Mouse (Mus musculus) R1 (cell line): ENCODE results near the gene Cox17.

Experiments used
- DNase-seq: peaks from one replicate; pipeline ENCODE4 v3.0.0-alpha.2; 2018; ENCODE audit warnings: low read depth, low spot score

The Cox17 gene

DNA sequence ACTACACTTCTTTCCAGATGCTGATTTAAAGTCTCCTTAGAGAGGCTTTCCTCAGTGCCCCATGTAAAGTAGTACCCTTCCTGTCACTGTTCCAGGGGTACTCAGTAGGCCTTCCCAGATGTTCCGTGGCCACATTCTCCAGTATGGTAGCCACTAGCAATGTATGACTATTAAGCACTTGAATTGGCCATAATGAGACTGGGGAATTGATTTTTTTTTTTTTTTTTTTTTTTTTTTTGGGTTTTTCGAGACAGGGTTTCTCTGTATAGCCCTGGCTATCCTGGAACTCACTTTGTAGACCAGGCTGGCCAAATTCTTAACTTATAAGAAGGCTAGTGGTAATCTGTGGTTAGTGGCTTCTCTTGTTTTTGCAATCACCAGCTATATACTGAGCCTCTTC is 3.1 kb downstream of the Cox17 start:
- DNase-seq: no peak

GRCm38 (mm10) chr16:38350361-38350855 is 3.6 kb downstream of the Cox17 start:
- no peak for DNase-seq

- DNase-seq: no peak
These were observed 4.1 kb downstream of the Cox17 start for GRCm38 (mm10) chr16:38350939-38351338.

- no peak for DNase-seq
These were observed 5.2 kb downstream of the Cox17 start for GRCm38 (mm10) chr16:38352031-38352430.

DNA sequence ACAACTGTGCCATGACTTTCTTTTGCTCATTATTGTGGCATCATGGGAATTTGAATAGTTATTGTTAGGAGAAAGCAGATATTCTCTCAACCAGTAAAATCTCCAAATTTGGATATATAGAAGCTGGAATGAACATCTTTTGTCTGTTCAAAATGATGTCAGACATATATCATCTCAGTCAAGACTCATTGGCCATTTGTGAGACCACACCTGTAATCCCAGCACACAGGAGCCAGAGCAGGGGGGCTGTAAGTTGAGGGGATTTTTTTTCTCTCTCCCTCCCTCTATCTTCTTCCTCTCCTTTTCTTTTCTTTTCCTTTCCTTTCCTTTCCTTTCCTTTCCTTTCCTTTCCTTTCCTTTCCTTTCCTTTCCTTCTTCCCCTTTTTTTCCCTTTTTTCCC is 6.1 kb downstream of the Cox17 start:
- no peak for DNase-seq

GRCm38 (mm10) chr16:38353642-38354041 is 6.9 kb downstream of the Cox17 start:
- no peak for DNase-seq

DNA sequence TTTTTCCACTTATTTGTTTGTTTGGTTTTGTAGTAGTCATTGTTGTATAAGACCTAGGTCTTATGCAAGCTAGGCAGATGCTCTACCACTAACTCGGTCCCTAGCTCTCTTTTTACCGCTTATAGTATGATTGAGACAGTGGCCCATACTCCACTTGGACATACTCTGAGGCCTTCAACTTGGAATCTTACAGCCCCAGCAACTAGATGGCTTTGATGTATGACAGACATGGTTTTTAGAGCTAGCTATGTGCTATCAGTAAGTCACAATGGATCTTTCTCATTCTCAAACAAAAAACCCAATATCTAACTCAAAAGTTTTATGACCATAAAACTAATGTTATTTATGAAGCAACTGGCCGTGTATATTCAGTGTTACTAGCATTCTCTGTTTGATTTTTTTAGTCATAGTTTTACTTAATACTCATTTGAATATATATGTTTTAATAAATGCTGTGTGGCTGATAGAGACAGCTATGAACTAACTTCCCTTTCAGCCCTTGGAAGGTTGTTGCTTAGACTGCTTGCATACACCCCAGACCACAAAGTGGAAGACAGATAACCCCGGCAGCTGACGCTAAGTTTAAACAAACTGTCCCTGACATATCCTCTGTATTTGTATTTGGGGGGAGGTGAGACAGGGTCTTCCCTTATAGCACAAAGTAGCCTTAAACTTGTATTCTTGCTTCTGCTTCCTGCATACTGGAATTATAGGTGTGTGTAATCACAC is 7.6 kb downstream of the Cox17 start:
- DNase-seq: no peak

DNA sequence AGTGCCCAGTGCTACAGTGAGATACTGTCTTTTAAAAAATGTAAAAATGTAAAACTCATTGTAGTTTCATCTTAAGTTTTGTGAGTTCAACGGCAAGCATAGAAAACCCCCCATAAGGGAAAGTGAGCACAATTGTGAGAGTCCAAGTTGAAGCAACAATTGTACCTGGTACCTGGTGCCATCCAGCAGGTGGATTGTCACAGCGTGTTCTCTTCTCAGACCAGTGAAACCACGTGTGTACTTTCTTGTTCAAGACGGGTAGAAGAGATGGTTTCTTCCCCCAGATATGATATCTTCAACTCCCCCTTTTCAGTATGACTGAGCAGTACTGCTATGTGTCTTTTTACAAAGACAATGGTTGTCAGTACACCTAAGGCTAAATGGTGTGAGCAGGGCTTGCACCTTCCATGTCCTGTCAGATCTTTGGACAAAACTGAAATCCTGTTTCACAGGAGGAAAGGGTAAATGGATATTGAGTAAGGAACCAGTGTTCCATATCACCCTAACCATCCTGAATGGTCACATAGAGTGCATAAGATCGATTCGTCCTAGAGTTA is 11.5 kb downstream of the Cox17 start:
- no peak for DNase-seq

DNA sequence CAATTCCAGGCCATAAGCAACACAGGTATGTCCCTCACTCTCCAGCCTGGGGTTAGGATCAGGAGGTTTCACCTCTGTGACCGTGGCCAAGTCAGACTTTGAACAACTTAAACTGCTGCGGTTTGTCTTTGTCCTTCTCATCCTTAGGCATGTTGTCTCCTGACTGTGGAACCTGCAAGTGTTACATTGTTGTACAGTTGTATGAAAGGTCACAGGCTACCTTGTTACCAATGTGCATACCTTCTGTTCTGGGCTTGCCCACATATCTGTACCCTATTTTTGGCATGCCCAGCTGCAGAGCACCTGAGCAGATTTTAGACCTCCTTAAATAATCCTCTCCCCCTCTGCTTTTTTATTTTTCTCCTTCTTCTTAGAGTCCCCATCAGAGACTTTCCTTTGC is 12.4 kb downstream of the Cox17 start:
- no peak for DNase-seq

DNA sequence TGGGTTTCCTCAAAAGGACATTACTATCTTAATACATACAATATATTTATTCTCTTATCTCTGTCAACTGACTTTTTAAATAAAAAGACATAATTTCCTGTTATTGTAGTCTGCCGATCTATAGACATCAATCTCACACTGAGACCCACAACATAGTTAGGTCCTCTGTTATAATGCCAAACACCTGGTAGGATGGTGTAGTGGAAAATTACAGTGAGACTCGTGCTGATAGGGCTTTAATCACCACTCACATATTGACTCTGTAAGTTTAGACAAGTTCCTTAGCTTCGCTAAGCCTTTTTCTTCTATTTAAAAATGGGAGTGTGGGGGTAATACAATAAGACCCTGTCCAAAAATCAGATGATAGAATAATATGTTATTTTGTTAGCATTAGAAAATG is 13.1 kb downstream of the Cox17 start:
- no peak for DNase-seq

GRCm38 (mm10) chr16:38360317-38360716 is 13.5 kb downstream of the Cox17 start:
- DNase-seq: no peak

- peak; percentile 20 for DNase-seq
These were observed 15.1 kb downstream of the Cox17 start, which contains the start of gene Popdc2 for GRCm38 (mm10) chr16:38361933-38362332. TSS of gene Popdc2 (plus strand) at chr16:38362209.

GRCm38 (mm10) chr16:38362493-38363255 is 15.9 kb downstream of the Cox17 start:
- peak; percentile 21 for DNase-seq

DNA sequence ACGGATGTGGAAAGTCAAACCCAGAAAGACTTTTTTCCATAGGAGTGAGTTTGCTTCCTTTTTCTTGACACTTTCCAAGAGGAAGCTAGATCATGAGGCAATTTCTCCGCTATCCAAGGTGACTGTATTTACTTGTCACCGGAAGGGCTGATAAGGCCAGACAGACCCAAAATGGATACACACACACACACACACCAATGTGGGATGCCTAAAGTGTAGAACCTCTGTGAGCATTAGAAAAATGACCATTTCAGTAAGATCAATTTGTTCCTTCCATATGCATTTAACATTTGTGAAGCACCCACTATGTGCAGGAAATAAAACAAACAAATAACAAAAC is 16.4 kb downstream of the Cox17 start:
- DNase-seq: no peak

DNA sequence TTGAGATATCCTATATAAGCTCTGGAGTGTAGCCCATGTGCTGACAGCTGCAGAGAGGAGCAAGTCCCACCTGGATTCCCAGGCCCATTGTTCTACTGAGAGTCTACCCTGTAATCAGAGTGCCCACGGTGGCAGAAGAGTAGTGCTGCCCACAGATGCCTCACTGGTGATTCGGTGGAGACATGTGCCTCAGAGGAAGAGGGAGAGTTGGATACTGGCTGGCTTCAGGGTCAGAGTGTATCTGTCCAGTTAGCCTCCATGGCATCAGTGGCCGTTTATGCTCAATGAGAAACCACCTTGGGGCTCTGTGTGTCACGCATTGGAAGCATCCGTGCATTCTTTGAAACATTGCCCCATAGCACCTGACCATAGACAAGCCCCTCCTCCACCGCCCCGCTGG is 16.9 kb downstream of the Cox17 start:
- no peak for DNase-seq

DNA sequence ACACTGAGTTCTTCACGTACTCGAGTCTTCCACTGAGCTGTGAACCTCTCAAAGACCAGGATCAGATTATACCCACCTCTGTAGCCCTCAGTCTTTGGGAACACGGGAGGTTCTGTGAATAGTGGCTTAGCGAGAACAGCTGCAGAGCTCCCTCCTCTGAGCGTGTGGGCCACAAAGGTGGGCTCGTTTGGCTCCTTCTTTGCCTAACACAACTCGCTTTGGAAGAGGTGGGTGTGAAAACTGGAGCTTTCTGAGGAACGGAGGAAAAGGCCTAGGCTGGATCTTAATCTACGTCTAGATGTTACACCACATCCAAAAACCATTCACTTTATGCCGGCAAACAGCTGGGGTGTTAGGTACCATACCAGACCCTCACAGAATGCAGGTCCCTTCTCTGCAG is 18.6 kb downstream of the Cox17 start:
- no peak for DNase-seq

GRCm38 (mm10) chr16:38366231-38366630 is 19.4 kb downstream of the Cox17 start:
- DNase-seq: no peak

- no peak for DNase-seq
These were observed 21.5 kb downstream of the Cox17 start for GRCm38 (mm10) chr16:38368336-38368735.

DNA sequence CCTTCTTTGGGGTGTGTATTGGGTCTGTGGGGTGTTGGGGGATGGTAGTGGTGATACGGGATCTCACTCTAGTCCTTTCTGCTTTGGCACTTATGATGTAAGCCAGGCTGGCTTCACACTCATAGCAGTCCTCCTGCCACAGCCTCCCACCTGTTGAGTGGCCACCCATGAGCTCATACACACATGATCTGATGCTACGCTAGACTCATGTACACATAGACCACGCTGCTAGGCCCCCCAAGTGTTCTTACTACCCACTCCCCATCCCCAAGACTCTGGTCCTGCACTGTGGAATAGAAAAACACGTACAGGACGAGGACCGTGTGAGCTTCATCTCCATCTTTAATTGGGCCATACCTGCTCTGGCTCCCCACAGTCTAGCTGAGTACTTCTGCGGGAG is 22.2 kb downstream of the Cox17 start:
- no peak for DNase-seq

DNA sequence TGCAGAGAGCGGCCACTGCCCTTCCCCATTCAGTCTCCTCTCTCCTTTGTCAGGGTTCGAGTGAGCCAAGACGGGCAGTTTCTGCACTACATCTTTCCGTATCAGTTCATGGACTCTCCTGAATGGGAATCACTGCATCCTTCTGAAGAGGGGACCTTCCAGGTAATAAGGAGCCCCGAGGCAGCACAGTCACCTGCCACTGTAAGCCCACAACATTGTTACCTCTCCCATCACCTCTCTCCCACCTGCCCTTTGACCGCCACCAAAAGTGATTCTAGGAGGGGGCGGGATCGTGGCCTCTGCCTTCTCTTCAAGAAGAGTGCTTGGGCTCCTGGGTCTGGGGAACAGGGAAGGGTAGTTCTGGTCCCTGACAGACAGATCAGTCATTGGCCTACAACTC is 22.6 kb downstream of the Cox17 start:
- DNase-seq: no peak

DNA sequence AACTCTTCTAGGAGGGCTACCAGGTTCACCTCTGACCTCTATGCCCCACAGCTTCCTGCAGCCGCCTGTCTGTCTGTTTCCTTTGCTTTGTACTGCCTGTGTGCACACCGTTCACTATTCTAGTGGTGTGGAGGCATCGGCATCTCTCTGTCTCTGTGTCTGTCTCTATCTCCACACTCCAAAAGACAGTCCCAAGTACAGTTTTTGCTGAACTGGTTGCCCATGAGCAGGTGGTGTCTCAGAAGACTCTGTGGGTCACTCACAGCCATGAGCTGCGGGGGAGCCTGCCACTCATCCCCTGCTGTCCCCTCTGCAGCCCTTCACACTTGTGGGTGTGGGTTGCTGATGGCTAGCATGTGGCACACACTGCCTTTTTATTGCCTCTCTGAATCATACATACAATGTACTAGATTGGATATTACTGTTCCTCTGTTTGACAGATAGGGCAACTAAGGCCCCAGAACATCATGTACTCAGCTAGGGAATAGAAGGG is 23.2 kb downstream of the Cox17 start:
- no peak for DNase-seq

GRCm38 (mm10) chr16:38370633-38371374 is 24.0 kb downstream of the Cox17 start:
- DNase-seq: no peak
